Mouse (Mus musculus): ENCODE measurements around the gene Gprc5b. TPM values are rescaled to one million over a fixed set of nuclear protein-coding genes. Genes with fewer than 3 reads are reported as not detected.
A peak's percentile ranks its signal among the peaks of the same experiment; 100 is the strongest.

Gprc5b gene
- polyA plus RNA-seq, 1 experiment from 2014 or later, result 4.9 TPM

DNA sequence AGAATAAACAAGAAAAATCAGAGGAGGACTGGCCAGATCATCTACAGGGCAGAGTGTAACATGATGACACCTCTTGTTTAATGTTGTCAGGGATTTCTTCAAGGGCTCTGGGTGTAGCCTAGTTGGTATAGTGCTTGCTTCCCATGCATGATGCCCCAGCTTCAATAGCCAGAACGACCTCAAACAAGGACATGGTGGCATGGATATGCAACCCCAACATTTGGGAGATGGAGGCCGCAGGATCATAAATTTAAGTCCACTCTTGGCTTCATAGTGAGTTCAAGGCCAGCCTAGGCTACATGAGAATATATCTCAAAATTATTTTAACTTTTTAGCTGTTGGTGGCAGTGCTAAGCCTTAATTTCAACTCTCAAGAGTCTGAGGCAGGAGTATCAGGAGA lies 67.7 kb downstream of the Gprc5b start:
- H3K4me1 ChIP-seq (replicated peaks), result peaks cover 19% of the 10 kb centered on the region
- no peak overlapping the region for H3K9ac ChIP-seq
- ATAC-seq (replicated peaks; ENCODE audit: insufficient number of reproducible peaks, insufficient read depth, low FRiP score, low read depth), result no peak
- H3K27me3 ChIP-seq, result no peaks in the 10 kb centered on the region
- no peak overlapping the region for H3K4me2 ChIP-seq
- no peak overlapping the region for H3K27ac ChIP-seq
- H3K9me3 ChIP-seq (replicated peaks), result no peaks in the 10 kb centered on the region
- H3K36me3 ChIP-seq, result no peaks in the 10 kb centered on the region
- H3K4me3 ChIP-seq, result no peak overlapping the region
- WGBS, result 89% methylated on average over 2 of the region's 2 CpGs

DNA sequence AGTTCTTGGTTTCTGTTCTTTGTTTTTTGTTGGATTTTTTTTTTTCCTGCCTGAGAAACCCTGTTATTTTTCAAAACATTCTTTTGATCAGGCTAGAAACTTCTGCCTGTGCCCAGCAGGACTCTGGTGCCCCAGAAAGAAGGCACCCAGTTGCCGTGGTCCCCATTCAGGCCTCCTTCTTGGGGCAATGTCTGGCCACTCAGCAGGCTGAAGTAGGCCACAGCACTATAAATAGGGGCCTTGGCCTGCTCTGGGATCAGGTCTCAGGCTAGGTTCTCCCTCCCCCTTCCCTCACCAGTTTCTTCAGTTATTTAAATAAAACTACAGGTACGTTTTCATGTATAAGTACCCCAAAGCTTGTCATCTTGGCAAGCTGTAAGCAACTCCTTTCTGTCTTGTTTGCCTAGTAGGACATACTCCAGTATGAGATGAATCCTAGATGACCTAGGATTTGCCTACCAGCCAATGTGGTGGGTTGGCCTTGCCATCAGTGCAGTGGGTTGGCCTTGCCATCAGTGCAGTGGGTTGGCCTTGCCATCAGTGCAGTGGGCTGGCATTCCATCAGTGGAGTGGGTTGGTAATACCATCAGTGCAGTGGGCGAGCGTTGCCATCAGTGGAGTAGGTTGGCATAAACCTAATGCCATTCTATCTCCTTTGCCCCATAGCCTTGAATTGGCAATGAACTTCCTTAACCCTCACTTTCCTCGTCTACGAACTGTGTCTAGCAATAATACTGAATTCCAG lies 68.3 kb downstream of the Gprc5b start:
- Histone ChIP-seq H3K9ac (no peak overlapping the region), H3K4me2 (no peak overlapping the region), H3K4me1 (replicated peaks) (peaks cover 19% of the 10 kb centered on the region), H3K36me3 (no peaks in the 10 kb centered on the region), H3K27me3 (no peaks in the 10 kb centered on the region), H3K9me3 (replicated peaks) (no peaks in the 10 kb centered on the region), H3K27ac (no peak overlapping the region), H3K4me3 (no peak overlapping the region)
- no peak for ATAC-seq (replicated peaks; ENCODE audit: insufficient number of reproducible peaks, insufficient read depth, low FRiP score, low read depth)
- 87% methylated on average over 6 of the region's 6 CpGs for WGBS

DNA sequence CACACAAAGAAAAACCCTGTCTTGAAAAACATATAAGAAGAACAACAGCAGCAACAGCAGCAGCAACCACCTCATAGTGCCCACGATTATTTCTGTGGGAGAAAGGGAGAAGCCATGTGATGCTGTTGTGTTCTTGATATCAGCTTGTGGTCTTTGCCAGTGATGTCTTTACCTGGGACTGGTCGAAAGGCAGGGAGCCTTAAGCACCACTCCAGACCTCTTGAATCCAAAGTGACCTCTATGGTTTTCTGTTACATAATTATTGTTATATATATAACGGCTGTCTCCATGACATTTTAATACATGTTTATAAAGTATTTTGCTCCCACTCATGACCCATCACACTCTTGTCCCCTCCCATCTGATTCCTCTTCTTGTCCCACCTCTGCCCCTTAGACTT lies 69.5 kb downstream of the Gprc5b start:
- ATAC-seq (replicated peaks; ENCODE audit: insufficient number of reproducible peaks, insufficient read depth, low FRiP score, low read depth), result no peak
- Histone ChIP-seq H3K4me2 (no peak overlapping the region), H3K4me1 (replicated peaks) (peaks cover 18% of the 10 kb centered on the region), H3K4me3 (no peak overlapping the region), H3K9me3 (replicated peaks) (no peaks in the 10 kb centered on the region), H3K9ac (no peak overlapping the region), H3K27ac (no peak overlapping the region), H3K27me3 (no peaks in the 10 kb centered on the region), H3K36me3 (no peaks in the 10 kb centered on the region)
- 73% methylated on average over 3 of the region's 3 CpGs for WGBS

DNA sequence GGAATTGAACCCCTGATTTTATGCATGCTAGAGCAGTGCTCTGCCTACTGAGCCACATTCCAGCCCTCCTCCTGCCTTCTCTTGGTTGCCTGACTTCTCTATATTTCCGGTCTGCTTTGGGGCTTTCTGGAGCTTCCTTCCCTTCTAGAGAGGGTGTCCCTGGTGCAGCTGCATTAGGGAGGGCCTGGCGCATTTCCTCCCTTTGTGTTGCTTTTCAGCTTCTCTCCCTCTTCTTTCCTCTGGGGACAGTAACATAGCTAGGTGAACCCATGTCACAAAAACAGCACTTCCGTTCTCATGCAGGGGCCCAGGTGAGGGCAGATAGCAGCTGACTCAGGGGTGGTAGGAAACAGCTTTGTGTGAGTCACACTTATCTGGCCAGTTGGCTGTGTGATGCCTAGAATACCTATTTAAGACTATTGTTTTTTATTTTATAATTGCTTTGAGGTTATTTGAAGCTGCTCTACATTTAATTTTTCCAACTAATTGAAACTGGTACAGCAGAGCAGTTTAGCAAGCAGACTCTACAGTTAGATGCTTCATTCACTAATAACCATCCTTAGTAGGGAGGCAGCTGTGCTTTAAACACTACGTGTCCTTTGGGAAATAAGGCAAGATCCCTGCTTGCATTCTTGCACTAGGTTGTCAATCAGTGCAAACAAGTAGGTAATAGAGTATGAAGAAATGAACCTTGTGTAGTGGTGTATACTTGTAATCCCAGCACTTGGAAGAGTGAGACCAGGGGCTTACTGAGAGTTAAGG lies 72.4 kb downstream of the Gprc5b start:
- Histone ChIP-seq H3K4me2 (no peak overlapping the region), H3K27me3 (no peaks in the 10 kb centered on the region), H3K9me3 (replicated peaks) (no peaks in the 10 kb centered on the region), H3K9ac (no peak overlapping the region), H3K36me3 (no peaks in the 10 kb centered on the region), H3K27ac (0 out of 2 replicates have a peak overlapping the region, but pooled peaks have one; percentile 23), H3K4me3 (no peak overlapping the region), H3K4me1 (replicated peaks) (peaks cover 5% of the 10 kb centered on the region; the same call in 1 of the 2 replicates)
- WGBS, result 45% methylated on average over 4 of the region's 4 CpGs
- peak; percentile 31; the same call in 1 of the 2 replicates for ATAC-seq (replicated peaks; ENCODE audit: insufficient number of reproducible peaks, insufficient read depth, low FRiP score, low read depth)

Other genes starting within 250 kb of the Gprc5b start
- gene Iqck, start 139.5 kb downstream of the Gprc5b start, polyA plus RNA-seq (2015; fragmentation: Nextera tagmentation; extraction: Ambion mirVana), result 1.0 and 1.5 TPM in 2 replicates
- gene Knop1, start 139.0 kb downstream of the Gprc5b start, polyA plus RNA-seq (2015; fragmentation: Nextera tagmentation; extraction: Ambion mirVana), result 48.9 and 52.0 TPM in 2 replicates
- gene Gpr139, start 189.4 kb upstream of the Gprc5b start, polyA plus RNA-seq (2015; fragmentation: Nextera tagmentation; extraction: Ambion mirVana), result 0.04 TPM in 1 of 2 replicates, not detected in the other